Mouse (Mus musculus) layer of hippocampus, adult 2 months (tissue): ENCODE measurements around the gene Myl10. TPM values are rescaled to one million over a fixed set of nuclear protein-coding genes. Genes with fewer than 3 reads are reported as not detected.
"Not testable (repeated sequence)": the region's sequence is repeated elsewhere in the genome, so short reads cannot be mapped to it uniquely, and the experiment has no call there.

Experiments
- DNase-seq, 2 experiments: peaks; one replicate each; pipeline ENCODE4 v3.0.0; 2022; ENCODE audit warnings: low spot score in 2 of 2
- H3K27ac ChIP-seq: fragments of 200-600 bp; 2 replicates; pipeline ENCODE4 v1.8.1; 2022
- H3K4me3 ChIP-seq: fragments of 200-600 bp; 2 replicates; pipeline ENCODE4 v1.8.1; 2022; ENCODE audit warnings: mild to moderate bottlenecking
- CTCF ChIP-seq: fragments of 200-600 bp; conservative IDR thresholded peaks from 2 replicates; pipeline ENCODE4 v1.8.1; 2022; ENCODE audit warnings: antibody characterized with exemption, mild to moderate bottlenecking, moderate library complexity
- total RNA-seq, 2 experiments: library from RNA; stranded (reverse); gene quantifications; 2 replicates each; pipeline ENCODE4 v1.2.3; 2021

Gene Myl10
- total RNA-seq, 2 experiments from 2014 or later: not detected

- peak in 1 of 2 experiments; percentile 49 for DNase-seq
- no peak overlapping the region for H3K27ac ChIP-seq
- peak overlapping the region; percentile 17; the same call in 1 of the 2 replicates for H3K4me3 ChIP-seq
- TF ChIP-seq CTCF: peak; percentile 79
Observed at GRCm38 (mm10) chr5:136714879-136715278, 21.9 kb downstream of the Myl10 start.

- Histone ChIP-seq H3K27ac (no peak overlapping the region), H3K4me3 (no peak overlapping the region)
- TF ChIP-seq CTCF: no peak
- DNase-seq: no peak
Observed at GRCm38 (mm10) chr5:136716696-136717572, 24.0 kb downstream of the Myl10 start.

GRCm38 (mm10) chr5:136717573-136717854, 24.6 kb downstream of the Myl10 start:
- Histone ChIP-seq H3K4me3 (no peak overlapping the region), H3K27ac (no peak overlapping the region)
- no peak for TF ChIP-seq CTCF

GRCm38 (mm10) chr5:136718656-136719055, 25.7 kb downstream of the Myl10 start:
- Histone ChIP-seq H3K27ac (no peak overlapping the region), H3K4me3 (no peak overlapping the region)
- TF ChIP-seq CTCF: no peak
- DNase-seq: no peak

More at GRCm38 (mm10) chr5:136717573-136717854, 24.6 kb downstream of the Myl10 start:
- no peak for DNase-seq

- TF ChIP-seq CTCF: peak; percentile 56
- peak in 1 of 2 experiments; percentile 31 for DNase-seq
- H3K27ac ChIP-seq: 0 out of 2 replicates have a peak overlapping the region, but pooled peaks have one; percentile 23
- H3K4me3 ChIP-seq: no peak overlapping the region
Observed at GRCm38 (mm10) chr5:136721596-136721995, 28.6 kb downstream of the Myl10 start.

GRCm38 (mm10) chr5:136726271-136726670, 33.3 kb downstream of the Myl10 start:
- DNase-seq, H3K27ac ChIP-seq: not testable (repeated sequence)

GRCm38 (mm10) chr5:136738918-136739317, 46.0 kb downstream of the Myl10 start:
- Histone ChIP-seq H3K27ac (no peak overlapping the region), H3K4me3 (no peak overlapping the region)
- TF ChIP-seq CTCF: no peak
- no peak for DNase-seq

More at GRCm38 (mm10) chr5:136726271-136726670, 33.3 kb downstream of the Myl10 start:
- not testable (repeated sequence) for H3K4me3 ChIP-seq

- no peak for DNase-seq
- Histone ChIP-seq H3K4me3 (no peak overlapping the region), H3K27ac (no peak overlapping the region)
- no peak for TF ChIP-seq CTCF
Observed at GRCm38 (mm10) chr5:136746596-136746995, 53.6 kb downstream of the Myl10 start.

Other genes starting within 250 kb of the Myl10 start
- gene Cux1, start 125.7 kb upstream of the Myl10 start, total RNA-seq: 10 to 100 TPM; 34.5 to 36.4 TPM
- 1 to 10 TPM; 2.7 to 3.3 TPM for gene Col26a1, start 190.1 kb downstream of the Myl10 start, total RNA-seq
- 10 to 100 TPM; 81.0 to 87.2 TPM for gene Ift22, start 215.0 kb downstream of the Myl10 start, total RNA-seq